Mouse (Mus musculus) telencephalon, adult 2 months (tissue): ENCODE measurements around the gene Apof.
A peak's percentile ranks its signal among the peaks of the same experiment; 100 is the strongest.
"Not testable (repeated sequence)": the region's sequence is repeated elsewhere in the genome, so short reads cannot be mapped to it uniquely, and the experiment has no call there.

ENCODE experiments used
- DNase-seq: peaks from one replicate; pipeline ENCODE4 v3.0.0-alpha.2; 2011; ENCODE audit warnings: low read depth, low spot score

Apof gene

DNA sequence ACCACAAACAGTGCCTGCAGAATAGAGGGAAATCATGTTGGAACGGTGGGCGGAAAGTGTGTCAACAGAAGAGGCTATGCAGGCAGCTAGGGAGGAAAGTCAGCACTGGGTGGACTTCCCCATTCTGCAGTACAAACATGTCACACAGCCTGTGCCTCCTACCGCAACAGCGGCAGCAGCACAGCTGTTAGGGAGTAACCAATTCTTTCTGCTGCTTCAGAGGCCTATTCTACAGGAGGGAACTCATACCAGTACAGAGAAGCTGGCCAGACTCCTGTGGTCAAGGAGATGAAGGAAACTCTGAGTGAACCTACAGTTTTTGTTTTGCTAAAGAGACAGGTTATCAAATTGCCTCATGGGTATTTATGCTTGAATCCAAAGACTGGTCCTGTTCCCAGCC, 9.5 kb upstream of the Apof start:
- no peak for DNase-seq

DNA sequence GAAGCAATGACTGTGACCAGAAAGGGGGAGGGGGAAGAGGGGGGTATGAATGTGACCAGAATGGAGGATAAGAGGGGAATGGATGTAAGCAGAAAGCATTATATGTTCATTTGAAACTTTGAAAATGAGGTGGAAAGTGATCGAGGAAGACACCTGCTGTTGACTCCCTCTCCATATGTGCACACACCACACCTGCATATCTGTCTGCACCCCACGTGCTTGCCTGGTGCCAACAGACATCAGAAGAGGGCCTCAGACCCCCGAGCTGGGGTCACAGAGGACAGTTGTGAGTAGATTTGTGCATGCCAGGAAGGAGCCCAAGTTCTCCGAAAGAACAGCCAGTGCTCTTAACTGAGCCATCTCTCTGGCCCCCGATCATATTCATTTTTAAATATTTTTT, 8.5 kb upstream of the Apof start:
- no peak for DNase-seq

DNA sequence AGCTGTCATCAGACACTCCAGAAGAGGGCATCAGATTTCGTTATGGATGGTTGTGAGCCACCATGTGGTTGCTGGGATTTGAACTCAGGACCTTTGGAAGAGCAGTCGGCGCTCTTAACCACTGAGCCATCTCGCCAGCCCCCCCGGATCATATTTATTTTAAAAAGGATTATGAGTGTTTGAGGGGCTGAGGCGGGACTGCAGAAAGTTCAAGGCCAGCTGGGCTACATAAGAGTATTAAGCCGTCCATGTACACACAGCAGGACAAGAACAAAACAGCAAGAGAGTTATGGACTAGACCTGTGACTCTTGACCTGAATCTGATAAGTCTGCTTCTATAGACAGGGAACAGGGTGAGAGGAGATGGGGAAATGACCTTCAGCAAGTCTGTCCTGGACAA, 8.1 kb upstream of the Apof start:
- DNase-seq = not testable (repeated sequence)

DNA sequence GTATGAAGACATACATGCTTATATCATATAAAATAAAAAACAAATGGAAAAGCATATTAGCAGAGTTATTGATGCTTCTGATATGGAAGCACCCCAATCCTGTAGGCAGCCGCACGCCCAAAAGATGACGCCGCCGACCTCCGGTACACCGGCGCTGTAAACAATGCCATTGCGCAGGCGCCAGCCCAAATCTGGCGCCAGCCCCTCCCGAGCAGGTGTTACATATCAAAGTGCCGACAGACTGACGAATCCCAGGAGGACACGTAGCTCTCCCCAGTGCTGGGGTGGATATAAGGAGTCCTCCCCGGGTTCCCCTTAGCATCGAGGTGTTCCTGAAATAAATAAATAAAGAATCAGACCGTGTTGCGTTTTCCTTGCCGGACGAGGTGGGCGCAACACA, 6.2 kb upstream of the Apof start:
- no peak for DNase-seq

DNA sequence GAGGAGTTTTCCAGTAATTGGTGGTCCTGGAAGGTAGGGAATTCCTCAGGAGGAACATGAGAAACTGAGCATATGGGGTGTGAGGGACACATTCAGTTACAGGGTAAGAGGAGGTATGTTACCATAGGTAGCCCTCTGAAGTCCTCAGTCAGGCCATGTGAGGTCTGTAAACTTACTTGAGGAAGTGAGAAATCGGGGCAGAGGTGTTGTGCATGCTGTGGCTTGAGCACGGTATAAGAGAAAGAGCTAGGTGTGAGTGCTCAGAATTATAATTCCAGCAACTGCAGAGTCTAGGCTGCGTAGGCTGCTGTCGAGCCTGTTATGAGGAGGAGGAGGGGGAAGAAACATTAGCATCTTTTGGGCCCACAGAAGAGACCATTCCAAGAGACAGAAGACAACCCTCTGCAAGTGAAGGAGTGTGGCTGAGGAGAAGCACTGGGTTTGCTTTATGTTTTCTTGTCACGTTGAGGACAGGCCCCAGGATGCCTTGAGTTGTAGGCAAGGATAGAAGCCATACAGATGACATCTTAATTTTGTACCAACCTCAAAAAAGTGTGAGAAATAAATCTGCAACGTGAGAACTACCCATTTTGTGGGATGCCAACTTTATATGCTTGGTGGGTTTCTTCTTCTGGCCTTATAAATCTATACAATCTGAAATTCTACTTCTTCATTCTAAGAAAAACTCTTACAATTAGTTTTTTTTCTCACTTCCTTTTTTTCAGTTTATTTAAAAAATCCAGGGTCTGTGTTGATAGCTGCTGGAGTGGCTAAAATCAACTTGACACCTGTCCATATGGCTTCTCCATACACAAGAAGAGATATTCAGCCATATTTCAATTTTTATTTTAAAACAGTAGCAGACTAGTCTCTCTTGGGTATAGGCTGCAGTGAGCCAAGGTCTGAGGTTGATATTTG, 4.8 kb upstream of the Apof start:
- DNase-seq = no peak

DNA sequence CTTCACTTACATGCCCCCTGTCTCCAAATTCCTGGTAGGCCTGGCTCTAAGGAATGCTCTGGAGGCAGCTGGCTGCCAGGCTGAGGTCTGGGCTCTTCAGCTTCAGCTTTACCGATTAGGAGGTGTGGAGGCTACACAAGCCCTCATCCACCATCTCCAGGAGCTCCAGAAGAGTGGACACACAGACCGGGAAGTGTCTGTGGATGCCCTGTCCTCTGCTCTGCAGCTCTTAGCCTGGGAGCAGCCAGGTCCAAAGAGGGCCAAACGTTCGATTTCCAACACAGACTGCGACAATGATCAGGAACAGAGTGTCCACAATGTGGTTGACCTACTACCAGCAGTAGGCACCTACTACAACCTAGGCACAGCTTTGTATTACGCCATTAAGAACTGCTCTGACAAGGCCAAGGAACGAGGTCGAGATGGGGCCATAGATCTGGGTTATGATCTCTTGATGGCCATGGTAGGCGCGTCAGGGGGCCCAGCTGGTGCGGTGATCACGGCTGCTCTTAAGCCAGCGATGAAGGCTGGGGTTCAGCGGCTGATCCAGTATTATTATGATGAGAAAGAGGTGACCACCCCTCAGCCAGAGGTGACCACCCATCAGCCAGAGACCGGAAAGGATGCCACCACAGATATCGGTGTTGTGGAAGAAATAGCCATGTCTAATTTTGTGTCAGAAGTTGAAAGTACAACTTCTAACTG, 887 bp downstream of the Apof start:
- DNase-seq = no peak

DNA sequence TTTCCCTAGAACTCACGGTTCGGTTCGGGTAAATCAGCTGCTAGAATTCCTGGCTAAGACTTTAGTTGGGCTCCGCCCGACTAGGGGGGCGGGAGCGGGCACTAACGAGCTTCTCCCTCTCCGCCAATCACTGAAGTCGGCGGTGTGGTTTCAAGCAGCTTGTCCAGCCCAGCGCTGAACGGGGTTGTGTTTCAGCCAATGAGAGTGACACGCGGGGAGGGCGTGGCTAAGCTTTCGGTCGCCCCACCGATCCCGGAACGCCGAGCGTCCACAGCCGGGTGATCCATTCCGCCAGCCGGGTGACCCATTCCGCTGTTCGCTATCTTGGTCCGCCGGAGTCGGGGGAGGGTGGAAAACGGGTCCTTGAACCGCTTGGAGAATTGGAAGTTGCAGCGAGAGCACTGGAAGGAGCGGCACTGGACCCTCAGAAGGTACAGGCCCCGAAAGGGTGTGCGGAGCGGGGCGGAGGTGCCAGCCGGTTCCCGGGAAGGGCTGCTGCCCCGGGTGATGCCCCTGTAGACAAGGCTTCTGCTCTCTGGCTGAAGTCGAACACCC, 1.9 kb downstream of the Apof start, which contains the start of gene Stat2:
Gene Stat2, plus strand, starts transcription at position 273 of the 555 bp plus-strand sequence.
- peak; percentile 97 for DNase-seq

DNA sequence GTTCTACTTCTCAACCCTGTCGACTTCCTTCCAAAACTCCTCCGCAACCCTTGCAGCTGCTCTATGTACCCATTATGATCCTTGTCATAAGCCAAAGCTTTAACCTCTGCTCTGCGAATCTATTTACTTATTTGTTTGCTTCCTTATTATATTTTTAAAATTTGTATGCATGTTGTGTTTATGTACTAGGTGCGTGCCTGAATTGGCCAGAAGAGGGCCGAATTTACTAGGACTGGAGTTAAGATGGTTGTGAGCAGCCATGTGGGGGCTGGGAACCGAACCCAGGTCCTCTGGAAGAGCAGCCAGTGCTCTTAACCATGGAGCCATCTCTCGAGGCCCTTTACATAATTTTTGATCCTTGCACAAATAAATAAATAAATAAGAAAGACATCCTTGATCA, 2.4 kb downstream of the Apof start:
- no peak for DNase-seq

DNA sequence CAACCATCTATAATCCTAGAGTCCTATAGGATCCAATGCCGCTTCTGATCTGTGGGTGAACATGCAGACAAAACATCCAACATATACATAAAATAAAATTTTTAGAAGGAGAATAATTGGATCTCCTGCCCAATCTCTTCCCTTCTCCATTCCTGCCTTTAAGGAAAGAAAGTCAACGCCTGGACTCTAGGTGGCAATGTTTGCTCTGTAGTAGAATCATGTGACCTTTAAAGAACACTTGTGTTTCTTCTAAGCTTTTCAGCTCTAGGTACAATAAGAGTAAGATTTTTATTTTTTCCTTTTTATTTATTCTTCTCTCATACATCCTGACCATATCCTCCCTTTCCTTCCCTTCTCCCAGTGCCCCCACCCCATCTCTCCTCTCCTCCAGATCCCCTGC, 3.4 kb downstream of the Apof start:
- no peak for DNase-seq

DNA sequence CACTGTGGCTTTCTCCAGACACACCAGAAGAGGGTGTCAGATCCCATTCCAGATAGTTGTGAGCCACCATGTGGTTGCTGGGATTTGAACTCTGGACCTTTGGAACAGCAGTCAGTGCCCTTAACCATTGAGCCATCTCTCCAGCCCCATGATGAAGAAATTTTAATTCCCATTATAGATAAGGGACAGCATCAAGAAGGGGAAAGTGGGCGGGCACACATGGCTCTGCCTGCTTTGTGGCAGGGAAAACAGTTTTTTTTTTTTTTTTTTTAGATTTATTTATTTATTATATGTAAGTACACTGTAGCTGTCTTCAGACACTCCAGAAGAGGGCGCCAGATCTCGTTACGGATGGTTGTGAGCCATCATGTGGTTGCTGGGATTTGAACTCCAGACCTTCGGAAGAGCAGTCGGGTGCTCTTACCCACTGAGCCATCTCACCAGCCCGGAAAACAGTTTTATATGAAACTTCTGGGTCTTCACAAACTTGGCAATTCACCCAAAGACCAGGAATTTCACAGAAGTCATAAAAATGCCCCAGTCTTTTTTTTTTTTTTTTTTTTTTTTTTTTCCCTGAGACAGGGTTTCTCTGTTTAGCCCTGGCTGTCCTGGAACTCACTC, 4.5 kb downstream of the Apof start:
- DNase-seq = not testable (repeated sequence)

DNA sequence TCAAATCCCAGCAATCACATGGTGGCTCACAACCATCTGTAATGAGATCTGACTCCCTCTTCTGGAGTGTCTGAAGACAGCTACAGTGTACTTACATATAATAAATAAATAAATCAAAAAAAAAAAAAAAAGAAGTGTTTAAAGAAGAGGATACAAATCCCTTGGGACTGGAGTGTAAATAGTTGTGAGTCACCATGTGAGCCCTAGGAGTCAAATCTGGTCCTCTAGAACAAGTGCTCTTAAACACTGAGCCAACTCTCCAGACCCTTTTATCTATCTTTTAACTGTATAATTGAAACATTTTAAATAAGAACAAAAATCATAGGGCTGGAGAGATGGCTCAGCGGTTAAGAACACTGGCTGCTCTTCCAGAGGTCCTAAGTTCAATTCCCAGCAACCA, 6.9 kb downstream of the Apof start:
- not testable (repeated sequence) for DNase-seq

DNA sequence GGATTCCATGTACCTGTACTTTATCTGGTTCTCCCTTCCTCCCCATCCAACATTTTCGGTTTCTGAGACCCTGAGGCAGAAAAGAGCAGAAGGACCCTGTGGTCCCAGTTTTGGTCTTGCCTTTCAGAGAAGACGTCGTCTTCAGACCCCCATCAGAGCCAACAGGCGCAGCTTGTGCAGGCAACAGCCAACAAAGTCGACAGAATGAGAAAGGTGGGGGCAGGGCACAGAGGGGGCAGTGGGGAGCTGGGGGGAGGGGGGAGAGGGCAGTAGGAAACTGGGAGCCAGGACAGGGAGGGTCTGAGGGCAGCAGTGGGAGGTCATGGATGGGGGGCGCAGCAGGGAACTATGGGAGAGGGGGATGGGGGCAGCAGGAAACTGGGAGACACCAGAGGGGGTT, 9.7 kb downstream of the Apof start:
- no peak for DNase-seq

DNA sequence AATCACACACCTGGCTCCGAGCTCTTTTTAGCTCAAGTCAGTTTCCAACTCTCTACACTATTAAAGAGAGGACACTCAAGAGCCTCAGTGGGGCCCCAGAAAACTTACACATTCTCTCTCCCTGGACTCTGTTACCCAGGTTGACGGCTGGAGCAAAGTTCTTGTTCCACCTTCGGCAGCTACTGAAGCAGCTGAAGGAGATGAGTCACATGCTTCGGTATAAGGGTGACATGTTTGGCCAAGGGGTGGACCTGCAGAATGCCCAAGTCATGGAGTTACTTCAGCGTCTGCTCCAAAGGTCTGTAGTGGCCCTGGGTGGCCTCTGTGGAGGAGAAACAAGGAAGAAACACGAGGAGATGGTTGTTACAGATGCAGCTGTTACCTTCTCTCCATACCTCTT, 12.5 kb downstream of the Apof start:
- no peak for DNase-seq

DNA sequence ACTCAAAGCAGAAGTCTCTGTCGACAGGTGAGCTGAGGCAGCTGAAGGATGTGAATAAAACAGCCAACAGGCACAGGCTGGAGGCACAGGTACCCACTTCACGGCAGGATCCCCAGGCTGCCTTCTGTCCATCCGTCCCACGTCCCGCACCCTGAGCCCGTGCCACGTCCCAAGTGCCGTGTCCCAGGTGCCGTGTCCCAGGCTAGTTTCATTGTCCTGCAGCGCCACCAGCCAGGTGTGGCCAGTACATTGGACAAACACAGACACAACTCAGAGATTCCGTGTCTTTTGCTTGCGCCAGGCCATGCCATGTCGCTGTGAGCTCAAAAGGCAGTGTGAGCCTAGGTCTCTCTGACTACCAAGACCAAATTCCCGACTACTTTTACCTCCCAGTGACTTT, 13.2 kb downstream of the Apof start:
- no peak for DNase-seq

DNA sequence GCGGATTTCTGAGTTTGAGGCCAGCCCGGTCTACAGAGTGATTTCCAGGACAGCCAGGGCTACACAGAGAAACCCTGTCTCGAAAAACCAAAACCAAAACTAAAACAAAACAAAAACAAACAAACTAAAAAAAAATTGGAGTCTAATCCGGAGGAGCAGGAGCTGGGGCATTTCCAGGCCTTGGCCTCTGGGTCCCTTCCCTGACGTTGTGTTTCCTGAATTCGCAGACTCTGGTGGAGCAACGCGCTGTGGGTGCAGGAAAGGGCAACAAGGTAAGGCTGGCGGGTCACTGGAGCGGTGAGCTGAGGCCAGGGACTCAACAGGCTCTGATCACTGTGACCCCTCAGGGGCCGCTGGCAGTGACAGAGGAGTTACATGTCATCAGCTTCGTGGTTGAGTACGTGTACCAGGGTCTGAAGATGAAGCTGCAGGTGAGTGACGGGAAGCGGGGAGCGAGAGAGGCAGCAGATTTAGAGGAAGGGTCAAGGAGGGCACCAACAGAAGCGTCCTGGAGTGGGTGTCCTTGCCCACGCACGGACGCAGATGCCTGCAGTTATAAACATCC, 14.5 kb downstream of the Apof start:
- no peak for DNase-seq

DNA sequence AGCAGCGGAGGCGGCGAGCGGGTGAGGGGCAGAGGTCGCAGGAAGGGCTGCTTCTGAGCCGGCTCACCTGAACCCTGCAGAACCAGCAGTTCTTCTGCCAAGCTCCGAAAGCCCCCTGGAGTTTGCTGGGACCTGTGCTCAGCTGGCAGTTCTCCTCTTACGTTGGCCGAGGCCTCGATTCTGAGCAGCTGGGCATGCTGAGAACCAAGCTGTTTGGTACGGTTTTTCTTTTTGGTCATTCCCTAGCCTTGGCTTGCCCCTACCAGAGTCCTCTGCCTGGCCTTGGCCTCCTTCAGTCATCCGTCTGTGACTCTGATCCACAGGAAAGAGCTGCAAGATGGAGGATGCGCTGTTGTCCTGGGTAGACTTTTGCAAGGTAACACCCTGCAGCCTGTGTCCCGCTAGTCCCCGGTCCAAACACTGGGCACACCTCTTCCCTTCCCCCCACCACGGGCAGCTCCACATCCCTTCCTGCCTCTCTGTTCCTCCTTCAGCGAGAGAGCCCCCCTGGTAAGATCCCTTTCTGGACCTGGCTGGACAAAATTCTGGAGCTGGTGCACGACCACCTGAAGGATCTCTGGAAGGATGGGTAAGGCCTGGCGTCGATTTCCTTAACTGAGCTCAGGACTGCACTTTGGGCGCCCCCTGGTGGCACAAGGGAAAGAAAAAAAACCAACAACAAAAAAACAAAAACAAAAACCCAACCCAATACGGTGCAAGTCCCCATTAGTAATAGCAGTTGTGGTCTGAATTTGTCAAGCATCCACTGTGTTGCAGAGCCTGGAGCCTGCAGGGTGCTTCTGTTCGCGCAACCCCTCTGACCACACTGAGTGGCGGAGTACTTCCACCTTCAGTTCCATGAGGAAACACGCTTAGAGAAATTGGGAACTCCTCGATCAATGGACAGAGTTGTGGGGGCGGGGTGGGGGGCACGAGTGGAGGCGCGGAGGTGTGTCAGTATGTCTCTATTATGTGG, 15.4 kb downstream of the Apof start:
- DNase-seq = no peak

DNA sequence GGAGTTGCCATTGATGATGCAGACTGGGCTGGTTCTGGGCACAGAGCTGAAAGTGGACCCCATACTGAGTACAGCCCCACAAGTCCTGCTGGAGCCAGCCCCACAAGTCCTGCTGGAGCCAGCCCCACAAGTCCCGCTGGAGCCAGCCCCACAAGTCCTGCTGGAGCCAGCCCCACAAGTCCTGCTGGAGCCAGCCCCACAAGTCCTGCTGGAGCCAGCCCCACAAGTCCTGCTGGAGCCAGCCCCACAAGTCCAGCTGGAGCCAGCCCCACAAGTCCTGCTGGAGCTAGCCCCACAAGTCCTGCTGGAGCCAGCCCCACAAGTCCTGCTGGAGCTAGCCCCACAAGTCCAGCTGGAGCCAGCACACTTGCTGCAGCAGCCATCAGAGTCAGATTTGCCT, 22.1 kb downstream of the Apof start:
- not testable (repeated sequence) for DNase-seq

DNA sequence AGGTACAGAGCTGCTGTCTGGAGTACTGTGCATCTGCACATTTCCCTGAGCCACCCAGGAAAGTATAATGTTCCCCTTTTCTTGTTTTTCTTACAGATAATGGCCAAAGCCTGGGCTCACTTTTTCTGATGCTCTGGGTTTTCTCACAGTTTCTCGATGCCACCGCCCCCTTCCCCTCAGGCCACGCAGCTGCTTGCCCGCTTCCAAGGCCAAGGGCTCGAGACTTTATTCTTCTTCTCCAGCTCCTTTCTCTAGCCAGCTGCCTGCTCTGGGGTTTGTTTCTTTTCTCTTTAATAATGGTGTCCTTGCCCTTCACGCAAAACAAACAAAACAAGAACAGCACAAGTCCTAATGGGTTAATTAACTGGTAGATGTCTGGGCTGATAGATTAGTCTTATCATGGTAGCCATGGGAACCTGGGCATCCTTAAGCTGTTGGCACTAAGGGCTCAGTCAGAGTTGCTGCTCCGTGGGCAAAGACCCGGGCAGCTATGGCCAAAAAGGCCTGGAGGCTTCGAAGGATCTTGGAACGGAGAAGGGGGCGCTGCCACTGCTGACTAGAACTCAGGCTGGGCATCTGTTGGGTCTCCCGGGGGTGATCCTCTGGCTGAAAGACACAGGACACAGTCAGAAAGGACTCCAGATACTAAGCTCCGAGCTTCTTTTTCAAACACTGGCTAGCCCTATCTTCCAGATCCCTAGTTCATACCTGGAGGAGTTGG, 28.1 kb downstream of the Apof start:
- DNase-seq = no peak

DNA sequence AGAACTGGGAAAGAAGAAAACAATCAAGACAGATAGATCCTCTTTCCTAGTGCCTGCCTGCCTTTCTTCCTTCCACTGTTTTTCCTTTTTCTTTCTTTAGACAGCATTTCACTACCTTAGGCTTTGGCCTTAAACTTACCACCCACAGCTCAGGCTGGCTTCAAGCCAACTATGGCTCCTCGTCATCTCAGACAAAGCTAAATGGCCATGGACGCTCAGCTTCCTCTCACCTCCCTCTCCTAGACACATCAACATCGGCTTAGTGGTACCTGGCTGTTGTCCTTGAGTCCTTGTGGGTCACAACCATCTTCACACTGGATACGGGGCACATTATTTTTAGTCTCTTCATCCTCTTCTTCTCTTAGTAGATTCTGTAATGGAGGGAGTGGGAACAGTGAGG, 28.8 kb downstream of the Apof start:
- DNase-seq = no peak

DNA sequence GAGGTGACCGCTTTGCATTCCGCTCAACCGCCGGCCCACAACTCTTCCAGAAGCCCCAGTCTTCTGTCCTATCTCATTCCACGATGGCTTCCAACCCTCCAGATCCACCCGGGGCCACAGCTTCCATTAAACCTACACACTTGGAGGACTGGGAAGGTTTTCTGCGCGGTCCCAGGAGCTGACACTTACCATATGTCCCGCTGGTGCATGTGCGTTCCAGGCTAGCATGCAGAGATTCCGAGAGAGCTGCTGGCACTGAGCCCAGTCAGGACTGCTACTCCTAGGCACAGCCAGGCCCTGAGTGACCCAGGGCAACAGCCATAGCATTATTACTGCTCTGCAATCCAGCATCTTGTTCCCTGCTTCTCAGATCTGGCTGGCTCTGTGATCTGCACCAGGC, 29.2 kb downstream of the Apof start:
- DNase-seq = no peak
